Mouse (Mus musculus) ES-E14 (cell line): Measurements from ENCODE around the gene Ube2cbp.

Experiments used
- CHD2 ChIP-seq: IDR thresholded peaks from 2 replicates; pipeline ENCODE4 v1.6.1; 2014; ENCODE audit warnings: mild to moderate bottlenecking, low read depth, low read length, inconsistent platforms
- HCFC1 ChIP-seq: IDR thresholded peaks from 2 replicates; pipeline ENCODE4 v1.6.1; 2012; ENCODE audit warnings: low read length, inconsistent platforms, borderline replicate concordance; ENCODE audit not compliant: insufficient read depth
- MAFK ChIP-seq: IDR thresholded peaks from 2 replicates; pipeline ENCODE4 v1.6.1; 2014; ENCODE audit warnings: mild to moderate bottlenecking, low read depth, low read length, inconsistent platforms; ENCODE audit not compliant: insufficient read depth
- ZC3H11A ChIP-seq: IDR thresholded peaks from 2 replicates; pipeline ENCODE4 v1.6.1; 2012; ENCODE audit warnings: low read depth, mild to moderate bottlenecking, inconsistent platforms, low read length, borderline replicate concordance
- ZNF384 ChIP-seq: IDR thresholded peaks from 2 replicates; pipeline ENCODE4 v1.6.1; 2012; ENCODE audit warnings: low read depth, low read length, inconsistent platforms

DNA sequence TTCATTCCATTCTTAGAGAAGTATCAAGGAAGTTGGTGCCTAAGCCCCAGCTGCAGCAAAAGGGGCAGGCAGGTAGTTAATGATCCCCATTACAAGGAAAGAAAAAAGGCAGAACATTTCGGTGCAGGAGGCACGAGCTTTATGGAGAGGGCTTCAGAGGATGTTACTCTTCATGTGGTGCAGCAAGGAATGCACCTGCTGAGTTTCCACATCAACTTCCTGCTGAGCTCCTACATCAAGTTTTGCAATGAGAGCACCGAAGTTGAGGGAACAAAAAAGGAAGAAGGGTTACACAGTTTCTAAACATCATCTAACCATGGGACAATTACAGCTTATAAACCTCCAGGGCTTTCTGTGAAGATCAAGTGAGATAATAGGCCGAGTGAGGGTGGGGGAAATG is 156.1 kb downstream of the Ube2cbp start:
- TF ChIP-seq HCFC1 (no peak), ZNF384 (no peak), CHD2 (no peak), MAFK (no peak), ZC3H11A (no peak)
